Mouse (Mus musculus): ENCODE results near the gene Tenm1.

- TF ChIP-seq CTCF (IDR thresholded peaks at IDR 0.05; ENCODE audit: insufficient read depth, low read depth, low read length) (no peak), POLR2A (IDR thresholded peaks at IDR 0.05; ENCODE audit: insufficient read depth, low read depth, low read length) (no peak)
Observed at GRCm38 (mm10) chrX:42967611-42968010, 461.3 kb downstream of the Tenm1 start.

Data from olfactory bulb, adult 2 months (tissue).